Mouse (Mus musculus) embryonic fibroblast, embryonic 13.5 days (primary cell): Measurements from ENCODE around the gene Ccdc78.

Experiments
- CTCF ChIP-seq: IDR thresholded peaks from 2 replicates; pipeline ENCODE4 v1.5.1; 2011; ENCODE audit warnings: mild to moderate bottlenecking, control low read depth, low read length, moderate library complexity, borderline replicate concordance; ENCODE audit not compliant: insufficient read depth
- POLR2A ChIP-seq: IDR thresholded peaks from 2 replicates; pipeline ENCODE4 v1.6.1; 2011; ENCODE audit warnings: low read depth, mild to moderate bottlenecking, control low read depth, low read length, moderate library complexity

GRCm38 (mm10) chr17:25817662-25818061 lies 31.3 kb downstream of the Ccdc78 start:
- TF ChIP-seq CTCF (no peak), POLR2A (no peak)
